Mouse (Mus musculus) kidney, adult 18-20 months (tissue): Measurements from ENCODE around the gene Wasf2.

Experiments
- DNase-seq: peaks from one replicate; pipeline ENCODE4 v3.0.0; 2021

The Wasf2 gene

DNA sequence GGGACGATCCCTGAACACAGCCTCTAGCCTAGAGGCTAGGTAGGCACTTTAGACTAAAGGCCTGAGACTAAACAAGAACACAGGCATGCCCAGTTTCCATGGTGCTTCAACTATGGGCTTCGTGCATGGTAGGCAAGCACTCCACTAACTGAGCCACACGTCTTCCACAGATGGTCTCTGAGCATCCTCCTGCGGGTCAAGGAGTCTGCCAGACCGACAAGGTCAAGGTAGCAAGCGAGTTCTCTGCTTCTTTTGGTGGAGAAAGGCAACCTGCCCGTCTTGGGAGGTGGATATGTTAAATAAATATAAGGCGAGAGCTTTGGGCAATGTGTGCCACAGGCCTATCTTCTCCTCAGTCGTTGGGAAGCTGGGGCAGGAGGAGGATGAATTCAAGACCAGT lies 28.6 kb upstream of the Wasf2 start:
- peak; percentile 33 for DNase-seq

DNA sequence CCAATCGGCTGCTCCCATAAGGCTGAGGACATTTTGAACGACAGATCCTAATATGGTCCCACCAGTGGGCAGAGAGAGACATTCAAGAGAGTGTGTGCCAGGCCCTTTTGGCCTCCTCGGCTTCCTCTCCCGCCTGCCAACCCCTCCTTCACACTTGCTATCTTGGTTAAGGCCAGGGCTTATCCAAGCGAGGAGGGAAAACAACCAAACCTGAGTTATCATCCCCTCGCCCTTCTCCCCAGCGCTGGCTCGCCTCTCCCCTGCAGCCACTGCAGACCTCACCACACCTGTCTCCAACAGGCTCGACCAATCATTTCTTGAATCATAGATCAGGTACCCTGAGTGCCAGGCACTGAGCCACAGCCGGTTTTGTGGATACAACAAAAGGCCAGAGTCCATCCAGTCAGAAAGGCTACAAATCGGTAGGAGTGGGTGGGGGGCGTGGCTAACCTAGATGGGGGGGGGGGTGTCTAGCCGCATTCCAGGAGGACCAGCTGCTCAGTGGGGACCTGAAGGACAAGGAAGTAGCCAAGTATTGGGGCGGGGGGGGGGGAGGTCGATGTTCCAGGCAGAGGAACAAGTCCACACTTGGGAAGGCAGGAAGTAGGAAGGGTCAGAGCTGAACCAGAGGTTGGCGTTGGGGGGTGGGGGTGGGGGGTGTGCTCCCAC lies 26.6 kb upstream of the Wasf2 start:
- peak; percentile 69 for DNase-seq

GRCm38 (mm10) chr4:133104194-133104569 lies 26.1 kb upstream of the Wasf2 start:
- peak; percentile 39 for DNase-seq

DNA sequence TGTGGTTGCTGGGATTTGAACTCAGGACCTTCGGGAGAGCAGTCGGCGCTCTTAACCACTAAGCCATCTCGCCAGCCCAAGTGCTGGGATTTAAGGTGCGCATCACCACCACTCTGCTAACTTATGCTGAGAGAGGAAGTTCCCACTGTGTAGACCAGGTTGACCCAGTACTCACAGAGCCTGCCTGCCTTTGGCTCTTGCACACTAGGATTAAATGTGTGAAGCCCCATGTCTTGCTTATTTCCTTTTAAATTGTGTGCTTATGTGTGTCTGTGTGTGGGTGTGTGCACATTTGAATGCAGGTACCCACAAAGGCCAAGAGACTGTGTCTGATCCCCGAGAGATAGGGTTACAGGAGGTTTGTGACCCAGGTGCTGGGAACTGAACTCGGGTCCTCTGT lies 23.6 kb upstream of the Wasf2 start:
- no peak for DNase-seq

DNA sequence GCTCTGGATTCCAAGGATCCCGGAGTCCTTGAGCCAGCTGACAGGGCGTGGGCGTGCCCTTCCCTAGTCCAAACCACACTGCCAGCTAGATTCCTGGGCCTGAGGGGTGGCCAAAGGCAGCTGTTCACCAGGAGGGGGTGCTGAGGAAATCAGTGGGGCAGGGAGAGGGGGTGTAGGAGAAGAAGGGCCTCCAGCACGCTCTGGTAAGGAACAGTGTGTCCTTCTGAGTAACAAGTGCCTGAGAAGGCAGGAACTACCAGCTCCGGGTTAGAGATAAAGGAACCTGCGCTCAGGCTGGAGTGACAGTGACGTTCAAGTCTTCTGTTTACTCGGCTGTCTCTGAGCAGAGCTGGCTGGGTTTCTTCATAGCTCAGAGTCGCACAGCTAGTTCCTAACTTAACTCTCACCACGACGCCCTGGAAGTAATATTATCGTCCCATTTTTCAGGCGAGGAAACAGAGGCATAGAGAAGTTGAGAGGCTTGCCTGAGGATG lies 22.5 kb upstream of the Wasf2 start:
- DNase-seq, result no peak

GRCm38 (mm10) chr4:133108481-133109334 lies 21.6 kb upstream of the Wasf2 start:
- no peak for DNase-seq

DNA sequence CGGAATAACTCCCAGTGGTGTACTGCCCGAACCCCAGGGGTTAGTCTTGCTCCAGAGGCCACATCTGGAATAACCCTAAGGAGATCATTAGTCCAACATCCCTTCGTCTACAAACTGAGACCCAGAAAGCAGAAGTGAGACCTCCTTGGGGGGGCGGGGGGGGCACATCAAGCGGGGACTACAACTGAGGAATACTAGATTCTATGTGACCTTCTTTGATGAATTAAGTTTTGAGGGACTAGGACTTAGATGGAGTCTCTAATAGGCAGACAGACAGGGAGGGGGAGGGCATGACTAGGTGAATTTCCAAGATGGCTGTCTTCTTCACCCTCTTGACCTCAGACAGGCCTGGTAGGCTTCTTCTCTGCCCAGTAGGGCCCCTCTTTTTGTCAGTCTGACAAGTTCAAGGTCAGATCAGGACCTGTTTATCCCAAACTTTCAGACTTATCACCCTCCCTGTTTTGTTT lies 20.9 kb upstream of the Wasf2 start:
- DNase-seq, result no peak

DNA sequence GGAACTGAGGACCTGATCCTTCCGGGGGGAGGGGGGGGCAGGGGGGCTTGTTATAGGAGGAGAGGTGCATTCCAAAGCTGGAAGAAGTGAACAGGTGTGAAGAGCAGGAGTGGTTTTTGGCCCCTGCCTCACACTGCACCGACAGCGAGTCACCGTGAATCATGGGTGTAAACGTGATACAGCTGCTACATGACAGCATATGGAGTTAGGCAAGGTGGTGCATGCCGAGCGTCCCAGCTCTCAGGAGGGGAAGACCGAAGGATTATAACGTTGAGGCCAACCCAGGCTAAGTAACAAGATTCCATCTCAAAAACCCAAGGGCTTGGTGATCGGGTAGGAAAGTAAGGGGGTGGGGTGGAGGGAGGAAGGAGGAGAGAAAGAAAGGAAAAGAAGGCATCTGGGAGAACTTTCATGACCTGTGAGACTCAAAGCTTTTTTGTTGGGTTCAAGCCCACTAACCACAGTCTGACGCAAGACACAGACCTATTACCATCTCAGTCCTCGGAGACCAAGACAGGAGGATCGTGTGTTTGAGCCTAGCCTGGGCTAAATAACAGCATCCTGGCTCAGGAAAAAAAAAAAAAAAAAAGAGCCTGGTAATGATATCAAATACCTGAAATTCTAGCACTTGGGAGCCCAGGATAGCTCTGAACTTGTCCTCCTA lies 18.0 kb upstream of the Wasf2 start:
- DNase-seq, result no peak

DNA sequence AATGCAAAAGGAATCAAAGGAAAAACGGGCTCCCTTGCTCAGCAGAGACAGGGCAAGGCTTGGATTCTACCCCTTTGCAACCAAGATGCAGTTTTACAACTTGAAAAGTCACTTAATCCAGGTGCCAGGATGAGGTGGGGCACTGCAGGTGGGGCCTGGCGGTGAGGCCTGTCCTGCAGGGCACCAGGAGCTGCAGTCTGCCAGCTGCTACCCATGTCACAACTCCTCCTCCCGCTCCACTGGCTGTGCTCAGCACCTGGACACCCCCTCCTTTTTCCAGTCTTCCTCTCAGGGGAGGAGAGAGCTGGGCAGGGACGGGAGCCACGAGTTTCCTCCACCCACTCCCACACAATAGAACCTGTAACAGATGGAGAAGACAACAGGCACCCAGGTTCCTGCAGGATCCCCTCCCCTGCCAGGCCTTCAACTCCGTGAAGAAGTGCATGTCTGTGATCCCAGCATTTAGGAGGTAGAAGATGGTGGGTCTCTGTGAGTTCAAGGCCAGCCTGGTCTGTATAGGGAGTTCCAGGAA lies 16.9 kb upstream of the Wasf2 start:
- DNase-seq, result no peak

DNA sequence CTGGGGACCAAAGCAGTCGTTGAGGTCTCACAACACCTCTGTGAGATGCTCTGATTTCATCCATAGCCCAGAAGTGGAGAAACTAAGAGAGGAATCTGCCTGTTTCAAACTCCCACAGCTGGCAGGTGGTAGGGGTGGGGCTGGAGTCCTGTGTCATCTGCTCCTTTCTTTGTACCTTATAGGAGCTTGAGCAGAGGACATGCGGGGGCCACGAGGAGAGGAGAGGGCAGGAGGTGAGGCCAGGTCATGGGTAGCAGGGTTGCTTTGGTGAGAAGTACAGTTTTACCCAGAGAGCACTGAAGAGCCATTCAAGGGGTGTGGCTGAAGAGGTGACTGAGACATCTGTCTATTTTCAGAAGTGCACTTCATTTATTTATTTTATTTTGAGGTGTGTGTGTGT lies 15.5 kb upstream of the Wasf2 start:
- no peak for DNase-seq

GRCm38 (mm10) chr4:133115721-133116429 lies 14.4 kb upstream of the Wasf2 start:
- no peak for DNase-seq

DNA sequence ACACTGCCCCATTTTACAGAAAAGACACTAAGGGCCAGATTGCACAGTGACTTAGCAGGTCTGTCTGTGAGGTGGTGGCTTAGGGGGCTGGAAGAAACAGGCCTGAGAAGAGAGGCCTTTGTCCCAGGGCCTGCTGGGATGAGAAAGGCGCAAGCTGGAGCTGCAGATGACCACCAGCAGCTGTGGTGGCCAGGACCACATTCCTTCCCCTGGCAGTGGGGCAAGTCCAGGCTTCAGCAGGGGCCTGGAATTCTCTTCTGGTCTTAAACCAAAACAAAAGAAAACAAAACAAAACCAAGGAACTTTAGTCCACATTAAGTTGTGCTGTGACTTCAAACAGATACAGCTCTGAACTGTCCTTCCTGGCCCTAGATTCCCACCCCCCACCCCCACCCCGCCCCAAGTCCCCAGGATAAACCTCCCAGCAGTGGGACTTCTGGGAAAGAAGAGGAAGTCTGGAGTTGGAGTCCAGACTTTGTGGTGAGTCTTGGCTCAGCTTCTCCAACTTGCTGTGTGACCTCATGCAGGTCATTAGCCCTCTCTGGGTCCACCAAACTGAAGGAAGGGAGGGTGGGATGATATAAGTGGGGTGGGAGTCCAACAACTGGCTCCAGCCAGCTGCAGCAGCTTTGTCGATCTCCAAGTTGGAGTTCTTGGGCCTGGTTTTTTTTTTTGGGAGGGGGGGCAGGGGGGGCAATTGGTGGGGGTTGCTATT lies 13.4 kb upstream of the Wasf2 start:
- no peak for DNase-seq

- peak; percentile 77 for DNase-seq
These were observed 12.5 kb upstream of the Wasf2 start for GRCm38 (mm10) chr4:133117556-133118411.

GRCm38 (mm10) chr4:133118775-133119375 lies 11.4 kb upstream of the Wasf2 start:
- no peak for DNase-seq

DNA sequence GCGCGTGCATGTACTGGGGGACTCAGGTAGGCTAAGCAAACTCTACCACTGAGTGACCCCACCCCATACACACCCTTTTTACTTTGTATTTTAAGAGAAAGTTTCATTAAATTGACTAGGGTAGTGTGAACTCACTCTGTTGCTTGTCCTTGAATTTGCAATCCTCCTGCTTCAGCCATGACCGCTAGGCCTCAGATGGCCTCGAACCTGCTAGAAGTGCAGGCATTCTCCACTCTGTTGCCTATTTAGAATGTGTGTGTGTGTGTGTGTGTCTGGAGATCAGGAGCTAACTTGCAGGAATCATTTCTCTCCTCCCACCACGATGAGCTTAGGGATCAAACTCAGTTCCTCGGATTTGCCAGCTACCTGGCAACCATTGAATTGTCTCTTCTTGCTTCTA lies 10.7 kb upstream of the Wasf2 start:
- no peak for DNase-seq

- no peak for DNase-seq
These were observed 9.4 kb upstream of the Wasf2 start for GRCm38 (mm10) chr4:133120833-133121321.

GRCm38 (mm10) chr4:133121416-133121815 lies 8.9 kb upstream of the Wasf2 start:
- DNase-seq, result no peak

GRCm38 (mm10) chr4:133121974-133122637 lies 8.2 kb upstream of the Wasf2 start:
- DNase-seq, result no peak

DNA sequence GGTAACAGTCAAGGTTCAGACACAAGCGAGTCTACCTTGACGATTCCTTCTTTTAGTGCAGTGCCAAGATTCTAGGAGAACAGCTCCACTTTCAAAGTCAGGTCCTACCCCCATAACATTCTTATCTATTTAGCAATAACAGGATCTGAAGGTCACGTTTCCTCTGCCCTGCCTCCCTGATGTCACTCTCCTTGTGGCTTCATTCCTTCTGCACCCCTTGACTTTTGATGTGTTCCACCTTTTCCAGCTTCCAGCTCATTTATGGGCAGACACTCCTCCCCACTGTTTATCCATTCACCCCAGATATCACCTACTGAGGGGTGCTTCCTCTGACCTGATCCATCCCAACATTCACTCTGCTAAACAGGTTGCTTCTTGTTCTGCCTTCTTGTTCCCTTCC lies 3.2 kb upstream of the Wasf2 start:
- DNase-seq, result no peak

DNA sequence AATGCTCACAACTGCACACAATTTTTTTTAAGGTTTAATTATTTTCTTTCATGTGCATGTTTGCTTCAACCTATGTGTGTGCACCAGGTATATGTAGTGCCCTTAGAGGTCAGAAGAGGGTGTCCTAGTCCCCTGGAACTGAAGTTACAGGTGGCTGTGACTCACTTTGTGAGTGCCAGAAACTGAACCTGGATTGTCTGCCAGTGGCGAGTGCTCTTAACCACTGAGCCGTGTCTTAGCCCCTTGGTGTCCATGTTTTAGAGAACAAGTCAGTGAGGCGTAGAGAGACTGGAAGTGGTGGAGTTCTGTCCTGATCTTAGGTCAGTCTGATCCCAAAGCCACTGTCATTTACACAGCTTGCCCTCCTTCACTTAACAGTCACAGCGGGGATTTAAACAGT lies 2.4 kb upstream of the Wasf2 start:
- DNase-seq, result no peak
